45 mouse cellular contexts compared by ENCODE assay signal in genomic region chr6:5188036-5188435, GRCm38 (mm10). TPM values are rescaled to one million over a fixed set of nuclear protein-coding genes. Genes with fewer than 3 reads are reported as not detected.
"Had no signal": no experiment of that assay in that cellular context is flagged by ENCODE, and none has a peak within 500 bp of the region (broad histone marks: within the 10 kb centered on the region; RNA-seq: fewer than 3 reads in every experiment).

No protein-coding gene starts in this region.

- H3K9ac ChIP-seq: heart, embryonic 12.5 days; heart, embryonic 13.5 days; heart, embryonic 15.5 days; hindbrain, embryonic 12.5 days; hindbrain, embryonic 13.5 days; hindbrain, embryonic 14.5 days; hindbrain, embryonic 15.5 days; intestine, embryonic 15.5 days; kidney, embryonic 15.5 days had no signal

- H3K27me3 ChIP-seq: heart, embryonic 15.5 days; hindbrain, embryonic 12.5 days; hindbrain, embryonic 13.5 days; hindbrain, embryonic 15.5 days; intestine, embryonic 15.5 days; kidney, embryonic 15.5 days had no signal

- H3K9me3 ChIP-seq: heart, embryonic 12.5 days; heart, embryonic 13.5 days; heart, embryonic 15.5 days; hindbrain, embryonic 10.5 days; hindbrain, embryonic 12.5 days; hindbrain, embryonic 13.5 days; hindbrain, embryonic 15.5 days; intestine, embryonic 15.5 days; kidney, embryonic 15.5 days had no signal

- H3K4me2 ChIP-seq: heart, embryonic 11.5 days; heart, embryonic 12.5 days; heart, embryonic 13.5 days; heart, embryonic 15.5 days; hindbrain, embryonic 12.5 days; hindbrain, embryonic 13.5 days; hindbrain, embryonic 14.5 days; hindbrain, embryonic 15.5 days; intestine, embryonic 15.5 days; kidney, embryonic 15.5 days had no signal

- H3K27ac ChIP-seq: heart, embryonic 13.5 days; heart, embryonic 15.5 days; hindbrain, embryonic 10.5 days; hindbrain, embryonic 12.5 days; hindbrain, embryonic 13.5 days; hindbrain, embryonic 14.5 days; hindbrain, embryonic 15.5 days; hindbrain, postnatal 0 days; intestine, embryonic 15.5 days; kidney, embryonic 15.5 days; kidney, postnatal 0 days; layer of hippocampus, adult 2 months had no signal

- ATAC-seq: hindbrain, postnatal 0 days; inflammation-experienced regulatory T-cells, adult 6 months; intestine, embryonic 15.5 days; intestine, embryonic 16.5 days; intestine, postnatal 0 days had no signal

- H3K4me3 ChIP-seq: heart, embryonic 12.5 days; heart, embryonic 13.5 days; heart, embryonic 15.5 days; hindbrain, embryonic 10.5 days; hindbrain, embryonic 12.5 days; hindbrain, embryonic 13.5 days; hindbrain, embryonic 15.5 days; intestine, embryonic 15.5 days; kidney, embryonic 15.5 days; layer of hippocampus, adult 2 months had no signal

- H3K4me1 ChIP-seq: heart, embryonic 12.5 days; hindbrain, embryonic 10.5 days; hindbrain, embryonic 12.5 days; hindbrain, embryonic 13.5 days; hindbrain, embryonic 15.5 days; intestine, embryonic 15.5 days had no signal

- H3K36me3 ChIP-seq: heart, embryonic 12.5 days; heart, embryonic 13.5 days; heart, embryonic 15.5 days; hindbrain, embryonic 10.5 days; hindbrain, embryonic 12.5 days; hindbrain, embryonic 13.5 days; hindbrain, embryonic 15.5 days; intestine, embryonic 15.5 days; kidney, embryonic 15.5 days had no signal

- DNase-seq: heart, postnatal 10 days; heart, postnatal 14 days; heart, postnatal 36 days; heart, postnatal 4 days; kidney, adult 11 months; kidney, adult 18-20 months; kidney, adult 2 months; kidney, adult 8-10 months; kidney, adult 9 months; kidney, postnatal 10 days; kidney, postnatal 14 days; kidney, postnatal 25 days; kidney, postnatal 36 days; kidney, postnatal 4 days; layer of hippocampus, adult 9-11 months; layer of hippocampus, postnatal 36 days had no signal

RNA-seq across cellular contexts. Expression of gene Pon1, which starts 5.7 kb away (rescaled TPM):
- total RNA-seq: heart, adult 8-10 months; heart, postnatal 25 days; heart, postnatal 4 days; hematopoietic stem cell, adult 5-6 weeks; layer of hippocampus, adult 18-20 months; layer of hippocampus, adult 2 months; layer of hippocampus, adult 8-10 months; layer of hippocampus, postnatal 10 days; layer of hippocampus, postnatal 25 days; layer of hippocampus, postnatal 36 days had no signal
- polyA plus RNA-seq: heart, embryonic 12.5 days; heart, embryonic 13.5 days; heart, embryonic 14.5 days; heart, embryonic 15.5 days; heart, embryonic 16.5 days; heart, postnatal 0 days; hindbrain, embryonic 10.5 days; hindbrain, embryonic 12.5 days; inflammation-experienced regulatory T-cells, adult 6 months; intestine, embryonic 14.5 days; intestine, embryonic 15.5 days; intestine, embryonic 16.5 days; intestine, postnatal 0 days; kidney, embryonic 14.5 days; kidney, embryonic 15.5 days had no signal
